Mouse (Mus musculus) heart, adult 9 months (tissue): ENCODE results near the gene Urb1.

Experiments
- DNase-seq, 2 experiments: peaks; one replicate each; pipeline ENCODE4 v3.0.0; 2022; ENCODE audit warnings: low spot score in 2 of 2

The Urb1 gene

GRCm38 (mm10) chr16:90809975-90810715, at the start of gene Urb1:
TSS of gene Urb1 (minus strand) at chr16:90810413.
- peak; percentile 96 to 98 for DNase-seq

- no peak for DNase-seq
Observed at GRCm38 (mm10) chr16:90858206-90858605, 48.0 kb upstream of the Urb1 start.

- DNase-seq: no peak
Observed at GRCm38 (mm10) chr16:90856552-90857200, 46.5 kb upstream of the Urb1 start.

- DNase-seq: no peak
Observed at GRCm38 (mm10) chr16:90851621-90852334, 41.6 kb upstream of the Urb1 start.

GRCm38 (mm10) chr16:90850881-90851280, 40.7 kb upstream of the Urb1 start:
- DNase-seq: no peak

- DNase-seq: no peak
Observed at GRCm38 (mm10) chr16:90849262-90849661, 39.0 kb upstream of the Urb1 start.

- no peak for DNase-seq
Observed at GRCm38 (mm10) chr16:90848697-90849096, 38.5 kb upstream of the Urb1 start.

GRCm38 (mm10) chr16:90845591-90845990, 35.4 kb upstream of the Urb1 start:
- DNase-seq: no peak

GRCm38 (mm10) chr16:90845038-90845437, 34.8 kb upstream of the Urb1 start:
- no peak for DNase-seq

- no peak for DNase-seq
Observed at GRCm38 (mm10) chr16:90842164-90842563, 32.0 kb upstream of the Urb1 start.

GRCm38 (mm10) chr16:90837431-90837830, 27.2 kb upstream of the Urb1 start:
- no peak for DNase-seq

- no peak for DNase-seq
Observed at GRCm38 (mm10) chr16:90833041-90833791, 23.0 kb upstream of the Urb1 start.

- no peak for DNase-seq
Observed at GRCm38 (mm10) chr16:90832495-90832894, 22.3 kb upstream of the Urb1 start.

- peak; percentile 19 to 33 for DNase-seq
Observed at GRCm38 (mm10) chr16:90831676-90832075, 21.5 kb upstream of the Urb1 start.

GRCm38 (mm10) chr16:90830686-90831439, 20.6 kb upstream of the Urb1 start:
- DNase-seq: peak; percentile 77 to 83

GRCm38 (mm10) chr16:90829894-90830685, 19.9 kb upstream of the Urb1 start:
- DNase-seq: peak; percentile 94

GRCm38 (mm10) chr16:90829136-90829535, 18.9 kb upstream of the Urb1 start:
- no peak for DNase-seq

- DNase-seq: no peak
Observed at GRCm38 (mm10) chr16:90827498-90827897, 17.3 kb upstream of the Urb1 start.

- DNase-seq: no peak
Observed at GRCm38 (mm10) chr16:90826457-90826856, 16.2 kb upstream of the Urb1 start, which contains the start of gene Eva1c. TSS of gene Eva1c (plus strand) at chr16:90826719.

GRCm38 (mm10) chr16:90826041-90826440, 15.8 kb upstream of the Urb1 start:
- DNase-seq: no peak
